Mouse (Mus musculus) kidney, adult 8-10 months (tissue): ENCODE measurements at regions not wholly inside any gene's neighbourhood (a gene's known extent, or its start where the extent isn't known, plus 50 kb on each side); places are given as distances from the start of the nearest gene placed in this dataset.
"Not testable (repeated sequence)": the region's sequence is repeated elsewhere in the genome, so short reads cannot be mapped to it uniquely, and the experiment has no call there.

Experiments used
- DNase-seq, 2 experiments: peaks; one replicate each; pipeline ENCODE4 v3.0.0; 2022

DNA sequence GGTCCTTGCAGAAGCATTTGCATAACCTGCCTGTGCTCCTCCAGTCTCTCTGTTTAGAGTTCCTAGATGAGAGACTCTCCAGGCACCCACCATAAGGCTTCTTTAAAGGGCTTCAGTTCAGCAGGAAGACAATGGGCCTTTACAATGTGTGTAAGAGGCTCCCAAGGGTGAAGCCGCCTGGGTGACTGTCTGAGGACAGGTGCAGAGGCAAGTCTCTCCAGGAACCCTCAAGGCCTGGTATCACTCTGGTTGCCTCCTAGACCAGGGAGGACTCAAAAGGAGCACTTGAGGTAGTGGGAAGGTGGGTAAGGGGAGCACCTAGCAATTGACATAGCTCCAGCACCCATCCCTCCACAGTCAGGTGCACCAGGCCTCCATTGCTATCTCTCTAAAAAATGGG is 55.8 kb upstream of the Irx2 start:
- DNase-seq = no peak

- DNase-seq = not testable (repeated sequence)
Observed at GRCm38 (mm10) chr13:72574126-72574525, 54.5 kb upstream of the Irx2 start.

- DNase-seq = no peak
Observed at GRCm38 (mm10) chr13:72576485-72576884, 52.1 kb upstream of the Irx2 start.

GRCm38 (mm10) chr13:72578416-72578815 is 50.2 kb upstream of the Irx2 start:
- DNase-seq = peak; percentile 38 to 44
